Mouse (Mus musculus): ENCODE measurements around the gene Srpk1. TPM values are rescaled to one million over a fixed set of nuclear protein-coding genes. Genes with fewer than 3 reads are reported as not detected.
"Not testable (repeated sequence)": the region's sequence is repeated elsewhere in the genome, so short reads cannot be mapped to it uniquely, and the experiment has no call there.

The Srpk1 gene
- polyA plus RNA-seq, 1 experiment from 2014 or later, result 56.8 TPM

GRCm38 (mm10) chr17:28575244-28576125, 47.0 kb downstream of the Srpk1 start, which contains the start of gene Lhfpl5:
Gene Lhfpl5, plus strand, starts transcription at chr17:28575641.
- H3K9me3 ChIP-seq (replicated peaks), result no peaks in the 10 kb centered on the region
- H3K27ac ChIP-seq (ENCODE audit: poor library complexity, severe bottlenecking), result no peak within 1 kb of the TSS
- peaks cover 10% of the 10 kb centered on the region for H3K4me1 ChIP-seq (replicated peaks)
- 15% methylated on average over 50 of the region's 50 CpGs for WGBS
- peak within 1 kb of the TSS; percentile 34; the same call in 1 of the 2 replicates for H3K4me3 ChIP-seq
- peaks cover 10% of the 10 kb centered on the region; the same call in 1 of the 2 replicates for H3K27me3 ChIP-seq (replicated peaks)
- no peak within 1 kb of the TSS for H3K9ac ChIP-seq
- no peaks in the 10 kb centered on the region for H3K36me3 ChIP-seq
- peak within 1 kb of the TSS; percentile 67 for H3K4me2 ChIP-seq
- peak; percentile 70 for ATAC-seq (ENCODE audit: insufficient number of reproducible peaks, low FRiP score)

GRCm38 (mm10) chr17:28572941-28573340, 49.6 kb downstream of the Srpk1 start:
- no peaks in the 10 kb centered on the region for H3K36me3 ChIP-seq
- no peak overlapping the region for H3K4me2 ChIP-seq
- no peak for ATAC-seq (ENCODE audit: insufficient number of reproducible peaks, low FRiP score)
- H3K27ac ChIP-seq (ENCODE audit: poor library complexity, severe bottlenecking), result no peak overlapping the region
- no peaks in the 10 kb centered on the region for H3K9me3 ChIP-seq (replicated peaks)
- no peak overlapping the region for H3K9ac ChIP-seq
- peaks cover 10% of the 10 kb centered on the region for H3K4me1 ChIP-seq (replicated peaks)
- no peak overlapping the region for H3K4me3 ChIP-seq
- 70% methylated on average over 6 of the region's 6 CpGs for WGBS
- peaks cover 10% of the 10 kb centered on the region; the same call in 1 of the 2 replicates for H3K27me3 ChIP-seq (replicated peaks)

GRCm38 (mm10) chr17:28572521-28572920, 50.0 kb downstream of the Srpk1 start:
- Histone ChIP-seq H3K4me1 (replicated peaks) (peaks cover 10% of the 10 kb centered on the region), H3K27me3 (replicated peaks) (peaks cover 6% of the 10 kb centered on the region; the same call in 1 of the 2 replicates), H3K9me3 (replicated peaks) (no peaks in the 10 kb centered on the region), H3K4me3 (no peak overlapping the region), H3K9ac (no peak overlapping the region), H3K4me2 (no peak overlapping the region), H3K36me3 (no peaks in the 10 kb centered on the region), H3K27ac (ENCODE audit: poor library complexity, severe bottlenecking) (no peak overlapping the region)
- 78% methylated on average over 7 of the region's 7 CpGs for WGBS
- ATAC-seq (ENCODE audit: insufficient number of reproducible peaks, low FRiP score), result no peak

- Histone ChIP-seq H3K4me2 (no peak overlapping the region), H3K4me3 (no peak overlapping the region), H3K4me1 (replicated peaks) (peaks cover 10% of the 10 kb centered on the region), H3K27ac (ENCODE audit: poor library complexity, severe bottlenecking) (no peak overlapping the region), H3K9me3 (replicated peaks) (no peaks in the 10 kb centered on the region), H3K9ac (no peak overlapping the region), H3K27me3 (replicated peaks) (peaks cover 6% of the 10 kb centered on the region; the same call in 1 of the 2 replicates), H3K36me3 (no peaks in the 10 kb centered on the region)
- no peak for ATAC-seq (ENCODE audit: insufficient number of reproducible peaks, low FRiP score)
- 72% methylated on average over 3 of the region's 3 CpGs for WGBS
Observed at GRCm38 (mm10) chr17:28571868-28572267, 50.6 kb downstream of the Srpk1 start.

- H3K4me1 ChIP-seq (replicated peaks), result no peaks in the 10 kb centered on the region
- no peaks in the 10 kb centered on the region for H3K36me3 ChIP-seq
- no peaks in the 10 kb centered on the region for H3K9me3 ChIP-seq (replicated peaks)
- no peaks in the 10 kb centered on the region for H3K27me3 ChIP-seq (replicated peaks)
- no peak overlapping the region for H3K27ac ChIP-seq (ENCODE audit: poor library complexity, severe bottlenecking)
- H3K4me2 ChIP-seq, result no peak overlapping the region
- 52% methylated on average over 3 of the region's 3 CpGs for WGBS
- no peak overlapping the region for H3K4me3 ChIP-seq
- H3K9ac ChIP-seq, result no peak overlapping the region
- no peak for ATAC-seq (ENCODE audit: insufficient number of reproducible peaks, low FRiP score)
Observed at GRCm38 (mm10) chr17:28567541-28567940, 55.0 kb downstream of the Srpk1 start.

GRCm38 (mm10) chr17:28565181-28565580, 57.3 kb downstream of the Srpk1 start:
- Histone ChIP-seq H3K9me3 (replicated peaks) (no peaks in the 10 kb centered on the region), H3K4me1 (replicated peaks) (0 out of 2 replicates have a peak, but pooled peaks cover 2% of the 10 kb centered on the region), H3K27me3 (replicated peaks) (no peaks in the 10 kb centered on the region), H3K27ac (ENCODE audit: poor library complexity, severe bottlenecking) (no peak overlapping the region), H3K9ac (no peak overlapping the region), H3K4me3 (no peak overlapping the region), H3K4me2 (no peak overlapping the region), H3K36me3 (no peaks in the 10 kb centered on the region)
- ATAC-seq (ENCODE audit: insufficient number of reproducible peaks, low FRiP score), result no peak

- H3K4me1 ChIP-seq (replicated peaks), result peaks cover 4% of the 10 kb centered on the region; the same call in 1 of the 2 replicates
- ATAC-seq (ENCODE audit: insufficient number of reproducible peaks, low FRiP score), result no peak
- H3K4me2 ChIP-seq, result no peak overlapping the region
- H3K27ac ChIP-seq (ENCODE audit: poor library complexity, severe bottlenecking), result no peak overlapping the region
- no peaks in the 10 kb centered on the region for H3K9me3 ChIP-seq (replicated peaks)
- H3K27me3 ChIP-seq (replicated peaks), result no peaks in the 10 kb centered on the region
- WGBS, result 59% methylated on average over 7 of the region's 7 CpGs
- no peak overlapping the region for H3K9ac ChIP-seq
- H3K36me3 ChIP-seq, result no peaks in the 10 kb centered on the region
- no peak overlapping the region for H3K4me3 ChIP-seq
Observed at GRCm38 (mm10) chr17:28561613-28562012, 60.9 kb downstream of the Srpk1 start.

GRCm38 (mm10) chr17:28560598-28560997, 61.9 kb downstream of the Srpk1 start, which contains the start of gene Clps:
Gene Clps, minus strand, starts transcription at chr17:28560766.
- 60% methylated on average over 4 of the region's 4 CpGs for WGBS
- Histone ChIP-seq H3K36me3 (no peaks in the 10 kb centered on the region), H3K9ac (no peak within 1 kb of the TSS), H3K4me3 (no peak within 1 kb of the TSS), H3K27ac (ENCODE audit: poor library complexity, severe bottlenecking) (no peak within 1 kb of the TSS), H3K4me1 (replicated peaks) (peaks cover 5% of the 10 kb centered on the region; the same call in 1 of the 2 replicates), H3K9me3 (replicated peaks) (no peaks in the 10 kb centered on the region), H3K27me3 (replicated peaks) (no peaks in the 10 kb centered on the region), H3K4me2 (no peak within 1 kb of the TSS)
- ATAC-seq (ENCODE audit: insufficient number of reproducible peaks, low FRiP score), result no peak

GRCm38 (mm10) chr17:28557772-28558171, 64.7 kb downstream of the Srpk1 start:
- Histone ChIP-seq H3K27me3 (replicated peaks) (no peaks in the 10 kb centered on the region), H3K9me3 (replicated peaks) (no peaks in the 10 kb centered on the region), H3K27ac (ENCODE audit: poor library complexity, severe bottlenecking) (no peak overlapping the region), H3K4me1 (replicated peaks) (peaks cover 5% of the 10 kb centered on the region; the same call in 1 of the 2 replicates), H3K9ac (no peak overlapping the region), H3K36me3 (no peaks in the 10 kb centered on the region), H3K4me3 (no peak overlapping the region), H3K4me2 (no peak overlapping the region)
- no peak for ATAC-seq (ENCODE audit: insufficient number of reproducible peaks, low FRiP score)
- WGBS, result 67% methylated on average over 6 of the region's 6 CpGs

- Histone ChIP-seq H3K4me1 (replicated peaks) (peaks cover 5% of the 10 kb centered on the region; the same call in 1 of the 2 replicates), H3K9me3 (replicated peaks) (no peaks in the 10 kb centered on the region), H3K27me3 (replicated peaks) (no peaks in the 10 kb centered on the region), H3K27ac (ENCODE audit: poor library complexity, severe bottlenecking) (no peak overlapping the region), H3K9ac (no peak overlapping the region), H3K4me3 (no peak overlapping the region), H3K4me2 (no peak overlapping the region), H3K36me3 (no peaks in the 10 kb centered on the region)
- ATAC-seq (ENCODE audit: insufficient number of reproducible peaks, low FRiP score), result no peak
- WGBS, result 48% methylated on average over 6 of the region's 6 CpGs
Observed at GRCm38 (mm10) chr17:28556635-28557396, 65.7 kb downstream of the Srpk1 start.

- H3K27ac ChIP-seq (ENCODE audit: poor library complexity, severe bottlenecking); H3K27me3 ChIP-seq (replicated peaks); H3K4me2 ChIP-seq; H3K9ac ChIP-seq; H3K4me3 ChIP-seq; ATAC-seq (ENCODE audit: insufficient number of reproducible peaks, low FRiP score); H3K9me3 ChIP-seq (replicated peaks); H3K36me3 ChIP-seq; H3K4me1 ChIP-seq (replicated peaks): not testable (repeated sequence)
- 85% methylated on average over 4 of the region's 4 CpGs for WGBS
Observed at GRCm38 (mm10) chr17:28554021-28554420, 68.5 kb downstream of the Srpk1 start.

Measured in heart, embryonic 12.5 days (tissue).